8 mouse cellular contexts compared by ENCODE assay signal in the genomic region with DNA sequence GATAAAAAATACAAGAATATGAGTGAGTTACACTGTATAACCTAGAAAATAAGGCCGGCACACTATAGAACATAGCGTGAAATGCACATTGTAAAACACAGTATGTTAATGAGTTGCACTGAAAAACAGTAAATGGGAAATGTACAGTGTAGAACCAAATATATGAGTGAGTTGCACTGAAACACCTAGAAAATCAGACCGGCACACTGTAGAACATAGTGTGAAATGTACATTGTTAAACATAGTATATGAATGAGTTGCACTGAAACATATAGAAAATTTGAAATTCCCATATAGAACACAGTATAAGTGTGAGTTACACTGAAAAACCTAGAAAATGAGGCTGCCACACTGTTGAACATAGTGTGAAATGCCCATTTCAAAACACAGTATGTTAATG.
DNase-seq lines count a peak whose midpoint lies in the region; ATAC-seq and TF ChIP-seq lines count a peak whose summit lies in the region.

No protein-coding gene starts in this region.

- no peak overlapping the region for H3K4me3 ChIP-seq in kidney, embryonic 14.5 days (ENCODE audit: low read length)
- H3K4me3 ChIP-seq in forebrain, embryonic 11.5 days (ENCODE audit: low read depth, low read length), result no peak overlapping the region

- in situ Hi-C loops in Patski (cut with MboI; ENCODE audit: low pct_unique_long_range_greater_than_20kb), result no loop called here

- WGBS in kidney, embryonic 14.5 days, result 78% methylated on average over 3 of the region's 3 CpGs
- 79% methylated on average over 3 of the region's 3 CpGs for WGBS in forebrain, embryonic 11.5 days

- no peaks in the 10 kb centered on the region for H3K36me3 ChIP-seq in kidney, embryonic 14.5 days (ENCODE audit: control insufficient read depth, insufficient read depth, low read length)
- no peaks in the 10 kb centered on the region for H3K36me3 ChIP-seq in forebrain, embryonic 11.5 days (ENCODE audit: control insufficient read depth, insufficient read depth, low read length)

- no peak for DNase-seq in kidney, adult 18-20 months
- DNase-seq in Patski (ENCODE audit: low read depth, low spot score), result peak; percentile 99
- no peak for DNase-seq in forebrain, embryonic 11.5 days (ENCODE audit: low spot score)
- peak; percentile 63 for DNase-seq in induced T-regulatory cell, adult 2 months (ENCODE audit: low read depth)
- peak; percentile 47 for DNase-seq in lung, postnatal 10 days
- peak; percentile 47 to 85 for DNase-seq in spleen, postnatal 4 days (ENCODE audit: low spot score in 2 of 2)
- DNase-seq in left cerebral cortex, postnatal 36 days (ENCODE audit: low spot score in 2 of 2), result no peak

- no peaks in the 10 kb centered on the region for H3K27me3 ChIP-seq in kidney, embryonic 14.5 days (ENCODE audit: control insufficient read depth, insufficient read depth, low read length)
- H3K27me3 ChIP-seq in Patski, result no peaks in the 10 kb centered on the region
- no peaks in the 10 kb centered on the region for H3K27me3 ChIP-seq in forebrain, embryonic 11.5 days (ENCODE audit: control insufficient read depth, insufficient read depth, low read length)

- intact Hi-C loops in left cerebral cortex, postnatal 36 days (cut with DNase I), result no loop called here

- CTCF ChIA-PET in Patski (lab: Charles Lee), result no interaction called here

- no peaks in the 10 kb centered on the region for H3K9me3 ChIP-seq in kidney, embryonic 14.5 days (ENCODE audit: control insufficient read depth, low read length)
- H3K9me3 ChIP-seq in forebrain, embryonic 11.5 days (ENCODE audit: control insufficient read depth, low read length), result no peaks in the 10 kb centered on the region

- H3K4me2 ChIP-seq in kidney, embryonic 14.5 days (replicated peaks; ENCODE audit: low read depth, low read length), result no peak overlapping the region
- no peak overlapping the region for H3K4me2 ChIP-seq in forebrain, embryonic 11.5 days (ENCODE audit: low read depth, low read length, severe bottlenecking)

- H3K27ac ChIP-seq in kidney, embryonic 14.5 days (ENCODE audit: low read depth, low read length), result no peak overlapping the region
- H3K27ac ChIP-seq in forebrain, embryonic 11.5 days (ENCODE audit: low read depth, low read length), result no peak overlapping the region

- no peak for TF ChIP-seq CTCF in Patski (IDR thresholded peaks at IDR 0.05)

- peak; percentile 99 for ATAC-seq in kidney, embryonic 14.5 days (ENCODE audit: low FRiP score, low TSS enrichment)
- peak; percentile 100 for ATAC-seq in Patski
- ATAC-seq in forebrain, embryonic 11.5 days (replicated peaks; ENCODE audit: low FRiP score), result peak; percentile 100

- POLR2A ChIA-PET in Patski (lab: Charles Lee), result no interaction called here

- H3K9ac ChIP-seq in kidney, embryonic 14.5 days (ENCODE audit: low read depth, low read length), result no peak overlapping the region
- H3K9ac ChIP-seq in forebrain, embryonic 11.5 days (ENCODE audit: low read length), result no peak overlapping the region

- H3K4me1 ChIP-seq in kidney, embryonic 14.5 days (ENCODE audit: control insufficient read depth, insufficient read depth, low read length), result no peaks in the 10 kb centered on the region
- H3K4me1 ChIP-seq in forebrain, embryonic 11.5 days (replicated peaks; ENCODE audit: control insufficient read depth, insufficient read depth, low read length), result no peaks in the 10 kb centered on the region

Comparison
In these comparisons a context has a peak if more than half of its experiments do, and no peak if none do; other contexts are left out.
1. DNase-seq: peak in Patski (single experiment), induced T-regulatory cell, adult 2 months (single experiment), lung, postnatal 10 days (single experiment) and spleen, postnatal 4 days (2 of 2); none in kidney, adult 18-20 months (single experiment), forebrain, embryonic 11.5 days (single experiment) and left cerebral cortex, postnatal 36 days (0 of 2).
2. Peak in every context shown above with its lines, with median percentiles within 50 percentile points of each other: ATAC-seq.